Mouse (Mus musculus): ENCODE data around the gene Arl6ip5. TPM values are rescaled to one million over a fixed set of nuclear protein-coding genes. Genes with fewer than 3 reads are reported as not detected.

Gene Arl6ip5
- polyA plus RNA-seq, 1 experiment from 2014 or later = 28.6 TPM

DNA sequence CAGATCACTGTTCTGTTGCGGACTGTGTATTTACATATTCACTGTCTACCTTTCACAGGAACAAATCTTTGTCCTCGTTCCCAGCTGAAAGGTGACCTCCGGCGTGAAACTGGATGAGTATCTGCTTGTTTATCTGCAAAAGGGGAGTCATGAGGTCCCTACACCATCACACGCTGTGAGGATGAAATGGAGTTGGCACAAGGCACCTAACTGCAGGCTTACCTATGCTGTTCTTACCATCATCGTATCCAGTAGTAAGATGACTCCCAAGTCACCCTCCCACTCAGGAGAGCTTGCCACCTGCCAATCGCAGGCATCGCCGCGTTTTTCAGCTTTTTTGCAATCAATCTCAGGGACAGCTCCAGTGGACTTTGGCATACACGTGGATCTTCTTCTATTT is 59.1 kb downstream of the Arl6ip5 start:
- H3K4me2 ChIP-seq = no peak overlapping the region
- no peak overlapping the region for H3K27ac ChIP-seq (ENCODE audit: low read depth)
- WGBS = 70% methylated on average over 11 of the region's 11 CpGs
- H3K4me3 ChIP-seq (ENCODE audit: low read depth, low read length) = no peak overlapping the region
- H3K9me3 ChIP-seq (ENCODE audit: low read depth, low read length) = no peaks in the 10 kb centered on the region
- no peaks in the 10 kb centered on the region for H3K27me3 ChIP-seq (ENCODE audit: insufficient read depth, low read length)
- no peaks in the 10 kb centered on the region for H3K4me1 ChIP-seq (ENCODE audit: insufficient read depth)
- TF ChIP-seq CTCF (IDR thresholded peaks at IDR 0.05; ENCODE audit: low read depth) = no peak
- ATAC-seq (ENCODE audit: insufficient read depth) = no peak
- no peaks in the 10 kb centered on the region for H3K36me3 ChIP-seq (ENCODE audit: insufficient read depth)
- no peak for DNase-seq
- H3K9ac ChIP-seq = no peak overlapping the region

DNA sequence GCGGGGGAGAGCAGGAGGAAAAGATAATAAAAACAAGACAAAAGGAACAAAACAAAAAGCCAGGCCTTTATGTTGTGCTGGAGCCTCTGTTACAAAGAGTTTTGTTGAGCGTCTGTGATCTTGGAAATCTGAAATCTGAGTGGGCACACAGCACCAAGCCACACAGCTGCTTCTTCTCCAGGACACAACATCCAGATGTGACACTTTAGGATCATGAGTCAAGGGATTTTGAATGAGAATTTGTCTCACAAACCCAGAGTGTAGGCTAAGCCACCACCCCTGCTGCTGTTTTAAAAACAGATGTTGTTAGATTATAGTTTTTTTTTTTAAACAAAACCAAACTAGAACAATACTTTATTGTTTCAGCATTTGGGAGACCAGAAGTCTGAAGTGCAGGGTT is 61.9 kb downstream of the Arl6ip5 start:
- H3K9me3 ChIP-seq (ENCODE audit: low read depth, low read length) = no peaks in the 10 kb centered on the region
- DNase-seq (peak; percentile 86), ATAC-seq (ENCODE audit: insufficient read depth) (peak; percentile 69)
- WGBS = 50% methylated on average over 2 of the region's 2 CpGs
- no peaks in the 10 kb centered on the region for H3K36me3 ChIP-seq (ENCODE audit: insufficient read depth)
- TF ChIP-seq CTCF (IDR thresholded peaks at IDR 0.05; ENCODE audit: low read depth) = no peak
- no peaks in the 10 kb centered on the region for H3K4me1 ChIP-seq (ENCODE audit: insufficient read depth)
- H3K9ac ChIP-seq = no peak overlapping the region
- peak overlapping the region; percentile 52 for H3K27ac ChIP-seq (ENCODE audit: low read depth)
- H3K27me3 ChIP-seq (ENCODE audit: insufficient read depth, low read length) = no peaks in the 10 kb centered on the region
- H3K4me2 ChIP-seq = no peak overlapping the region
- H3K4me3 ChIP-seq (ENCODE audit: low read depth, low read length) = no peak overlapping the region

DNA sequence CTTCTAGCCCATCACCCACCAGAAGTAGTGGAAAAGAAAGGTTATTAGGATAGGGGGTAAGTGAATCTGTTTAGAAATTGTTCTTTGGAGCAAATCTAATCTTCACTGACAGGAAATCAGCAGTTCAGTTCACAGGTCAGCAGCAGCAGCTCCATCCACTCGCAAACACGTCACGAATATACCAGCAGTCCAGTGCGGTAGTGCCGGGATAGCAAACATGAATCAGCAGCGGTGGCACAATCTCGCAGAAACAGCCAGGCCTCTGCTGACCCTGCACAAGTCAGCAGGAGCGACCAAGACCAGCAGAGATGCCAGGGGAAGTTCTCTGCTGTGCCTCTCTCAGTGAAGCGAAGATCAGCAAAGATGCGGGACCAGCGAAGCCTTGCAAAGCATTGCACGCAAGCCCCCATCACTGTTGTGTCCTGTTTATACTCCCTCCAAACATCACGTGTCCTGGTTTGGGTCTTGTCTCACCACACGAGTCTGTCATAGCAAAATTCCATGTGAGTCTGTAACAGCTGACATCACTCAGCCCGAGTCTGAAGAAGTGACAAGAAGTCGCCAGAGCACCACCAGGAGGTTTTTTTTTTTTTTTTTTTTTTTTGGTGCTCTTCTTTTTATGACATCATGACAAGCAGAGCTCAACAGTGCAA is 62.7 kb downstream of the Arl6ip5 start:
- Histone ChIP-seq H3K27me3 (ENCODE audit: insufficient read depth, low read length) (no peaks in the 10 kb centered on the region), H3K4me2 (peak overlapping the region; percentile 21; the same call in 1 of the 2 replicates), H3K27ac (ENCODE audit: low read depth) (peak overlapping the region; percentile 52), H3K36me3 (ENCODE audit: insufficient read depth) (no peaks in the 10 kb centered on the region), H3K9ac (no peak overlapping the region), H3K9me3 (ENCODE audit: low read depth, low read length) (no peaks in the 10 kb centered on the region), H3K4me1 (ENCODE audit: insufficient read depth) (no peaks in the 10 kb centered on the region), H3K4me3 (ENCODE audit: low read depth, low read length) (no peak overlapping the region)
- TF ChIP-seq CTCF (IDR thresholded peaks at IDR 0.05; ENCODE audit: low read depth) = no peak
- peak; percentile 71 for ATAC-seq (ENCODE audit: insufficient read depth)
- DNase-seq = peak; percentile 77
- WGBS = 47% methylated on average over 16 of the region's 16 CpGs

DNA sequence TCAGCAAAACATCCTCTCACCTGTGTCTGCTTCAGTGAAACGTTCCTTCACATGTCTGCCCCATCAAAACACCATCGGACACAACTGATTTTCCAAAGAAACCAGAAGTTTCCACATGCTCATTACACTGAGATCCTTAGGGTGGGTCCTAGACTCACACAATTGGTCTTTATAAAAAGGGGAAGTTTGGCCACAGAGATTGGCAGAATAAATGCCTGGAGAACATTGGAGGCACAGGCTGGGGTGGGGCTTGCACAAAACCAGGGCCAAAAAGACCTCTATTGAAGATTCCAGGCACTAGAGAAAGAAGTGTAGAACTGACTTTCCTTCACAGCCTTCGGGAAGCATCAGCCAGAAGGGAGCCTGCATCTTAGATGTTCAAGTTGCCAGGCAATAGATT is 63.3 kb downstream of the Arl6ip5 start:
- H3K9me3 ChIP-seq (ENCODE audit: low read depth, low read length) = no peaks in the 10 kb centered on the region
- no peaks in the 10 kb centered on the region for H3K27me3 ChIP-seq (ENCODE audit: insufficient read depth, low read length)
- H3K4me3 ChIP-seq (ENCODE audit: low read depth, low read length) = no peak overlapping the region
- ATAC-seq (ENCODE audit: insufficient read depth) = no peak
- H3K36me3 ChIP-seq (ENCODE audit: insufficient read depth) = no peaks in the 10 kb centered on the region
- TF ChIP-seq CTCF (IDR thresholded peaks at IDR 0.05; ENCODE audit: low read depth) = no peak
- H3K4me1 ChIP-seq (ENCODE audit: insufficient read depth) = peaks cover 3% of the 10 kb centered on the region; the same call in 1 of the 2 replicates
- no peak overlapping the region for H3K9ac ChIP-seq
- WGBS = 71% methylated on average over 3 of the region's 3 CpGs
- no peak overlapping the region for H3K4me2 ChIP-seq
- no peak for DNase-seq
- H3K27ac ChIP-seq (ENCODE audit: low read depth) = no peak overlapping the region

DNA sequence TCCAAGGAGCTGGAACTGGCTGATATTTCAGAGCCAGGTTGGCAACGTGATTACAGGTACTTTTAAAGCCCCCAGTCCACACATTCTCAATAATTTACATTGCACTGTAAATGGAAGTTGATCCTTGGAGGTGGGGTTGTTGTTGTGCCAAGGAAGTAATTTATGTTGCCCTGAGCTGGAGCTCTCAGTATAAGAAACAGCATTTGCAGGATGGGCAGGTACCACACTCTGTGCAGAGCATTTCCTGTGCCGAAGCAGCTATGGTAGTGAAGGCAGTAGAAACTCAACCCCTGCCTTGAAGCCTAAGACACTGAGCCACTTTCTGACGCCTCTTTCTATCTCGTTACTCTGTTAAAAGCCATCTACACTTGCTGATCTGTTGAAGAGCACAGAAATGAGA is 65.3 kb downstream of the Arl6ip5 start:
- DNase-seq (no peak), ATAC-seq (ENCODE audit: insufficient read depth) (no peak)
- Histone ChIP-seq H3K27ac (ENCODE audit: low read depth) (no peak overlapping the region), H3K9ac (no peak overlapping the region), H3K4me3 (ENCODE audit: low read depth, low read length) (no peak overlapping the region), H3K36me3 (ENCODE audit: insufficient read depth) (no peaks in the 10 kb centered on the region), H3K9me3 (ENCODE audit: low read depth, low read length) (no peaks in the 10 kb centered on the region), H3K27me3 (ENCODE audit: insufficient read depth, low read length) (no peaks in the 10 kb centered on the region), H3K4me1 (ENCODE audit: insufficient read depth) (peaks cover 3% of the 10 kb centered on the region; the same call in 1 of the 2 replicates), H3K4me2 (no peak overlapping the region)
- no peak for TF ChIP-seq CTCF (IDR thresholded peaks at IDR 0.05; ENCODE audit: low read depth)
- 56% methylated on average over 4 of the region's 4 CpGs for WGBS

DNA sequence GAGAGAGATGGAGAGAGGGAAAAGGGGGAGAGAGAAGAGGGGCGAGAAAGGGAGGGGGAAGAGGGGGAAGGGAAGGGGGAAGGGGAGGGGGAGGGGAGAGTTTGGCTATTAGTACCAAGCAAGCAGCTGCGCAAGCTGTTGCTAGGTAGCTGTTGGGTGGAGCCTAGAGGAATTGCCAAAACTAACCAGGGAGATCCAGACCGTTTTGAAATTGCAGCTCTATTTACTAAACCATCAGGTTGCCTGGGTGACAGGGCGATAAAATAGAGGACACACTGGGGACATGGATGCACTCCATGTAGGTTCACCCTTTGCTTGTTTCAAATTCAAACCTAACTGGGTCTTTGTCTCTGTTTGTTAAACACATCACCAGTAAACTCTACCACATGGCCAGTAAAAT is 65.9 kb downstream of the Arl6ip5 start:
- H3K4me2 ChIP-seq = no peak overlapping the region
- ATAC-seq (ENCODE audit: insufficient read depth) (no peak), DNase-seq (peak; percentile 39)
- H3K27ac ChIP-seq (ENCODE audit: low read depth) = no peak overlapping the region
- H3K4me3 ChIP-seq (ENCODE audit: low read depth, low read length) = no peak overlapping the region
- H3K27me3 ChIP-seq (ENCODE audit: insufficient read depth, low read length) = no peaks in the 10 kb centered on the region
- 27% methylated on average over 4 of the region's 4 CpGs for WGBS
- H3K9ac ChIP-seq = no peak overlapping the region
- H3K4me1 ChIP-seq (ENCODE audit: insufficient read depth) = peaks cover 3% of the 10 kb centered on the region; the same call in 1 of the 2 replicates
- TF ChIP-seq CTCF (IDR thresholded peaks at IDR 0.05; ENCODE audit: low read depth) = no peak
- no peaks in the 10 kb centered on the region for H3K9me3 ChIP-seq (ENCODE audit: low read depth, low read length)
- H3K36me3 ChIP-seq (ENCODE audit: insufficient read depth) = no peaks in the 10 kb centered on the region

DNA sequence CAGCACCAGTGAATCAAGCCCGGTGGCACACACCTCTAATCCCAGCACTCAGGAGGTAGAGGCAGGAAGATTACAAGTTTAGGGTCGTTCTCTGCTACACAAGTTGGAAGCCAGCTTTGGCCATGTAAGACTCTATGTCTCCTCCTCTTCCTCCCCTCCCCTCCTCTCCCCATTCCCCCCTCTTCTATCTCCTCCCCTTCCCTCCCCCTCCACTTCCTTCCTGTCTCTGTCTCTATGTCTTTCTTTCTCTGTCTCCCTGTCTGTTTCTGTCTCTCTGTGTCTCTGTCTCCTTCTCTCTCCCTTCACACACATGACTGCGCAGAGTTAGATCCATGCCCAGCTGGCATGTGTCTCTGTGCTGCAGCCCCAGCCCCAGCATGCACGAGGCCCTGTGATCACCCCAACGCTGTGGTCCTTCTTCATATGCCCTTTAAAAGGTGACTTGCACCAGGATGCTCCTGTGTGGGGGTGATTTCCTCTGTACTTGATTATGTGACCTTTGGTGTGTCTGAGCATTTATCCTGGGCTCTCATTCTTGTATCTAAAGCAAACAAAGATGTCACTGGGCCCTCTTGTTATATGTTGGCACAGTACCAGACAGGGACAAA is 66.5 kb downstream of the Arl6ip5 start:
- no peak for ATAC-seq (ENCODE audit: insufficient read depth)
- DNase-seq = peak; percentile 28
- Histone ChIP-seq H3K4me2 (no peak overlapping the region), H3K27ac (ENCODE audit: low read depth) (no peak overlapping the region), H3K36me3 (ENCODE audit: insufficient read depth) (no peaks in the 10 kb centered on the region), H3K9me3 (ENCODE audit: low read depth, low read length) (no peaks in the 10 kb centered on the region), H3K9ac (no peak overlapping the region), H3K4me3 (ENCODE audit: low read depth, low read length) (no peak overlapping the region), H3K27me3 (ENCODE audit: insufficient read depth, low read length) (no peaks in the 10 kb centered on the region), H3K4me1 (ENCODE audit: insufficient read depth) (peaks cover 3% of the 10 kb centered on the region; the same call in 1 of the 2 replicates)
- WGBS = 49% methylated on average over 5 of the region's 5 CpGs
- no peak for TF ChIP-seq CTCF (IDR thresholded peaks at IDR 0.05; ENCODE audit: low read depth)
